Mouse (Mus musculus): ENCODE data around the gene Gm3012.
"Not testable (repeated sequence)": the region's sequence is repeated elsewhere in the genome, so short reads cannot be mapped to it uniquely, and the experiment has no call there.

The Gm3012 gene

DNA sequence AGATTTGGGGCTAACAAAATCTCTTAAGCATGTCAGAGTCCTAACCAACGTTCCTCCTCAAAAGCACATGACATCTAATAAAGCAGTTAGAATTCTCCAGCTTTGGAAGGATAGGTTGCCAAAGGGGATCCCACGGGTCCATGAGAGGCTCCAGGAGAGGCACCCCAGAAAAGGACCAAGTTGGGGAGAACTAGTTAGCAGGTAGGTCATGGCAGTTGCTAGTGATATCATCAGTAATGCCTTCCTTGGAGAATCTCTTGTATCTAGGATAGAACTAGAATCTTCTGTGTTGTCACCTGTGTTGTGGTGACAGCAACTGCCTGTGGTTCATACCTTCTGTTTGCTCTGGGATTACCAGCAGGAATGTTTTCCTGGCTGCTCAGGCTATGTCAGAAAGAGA is at the start of gene Gm3012:
Gene Gm3012 (plus strand): TSS at position 301 of the 400 bp plus-strand sequence.
- not testable (repeated sequence) for DNase-seq (ENCODE audit: low read depth, low spot score)

DNA sequence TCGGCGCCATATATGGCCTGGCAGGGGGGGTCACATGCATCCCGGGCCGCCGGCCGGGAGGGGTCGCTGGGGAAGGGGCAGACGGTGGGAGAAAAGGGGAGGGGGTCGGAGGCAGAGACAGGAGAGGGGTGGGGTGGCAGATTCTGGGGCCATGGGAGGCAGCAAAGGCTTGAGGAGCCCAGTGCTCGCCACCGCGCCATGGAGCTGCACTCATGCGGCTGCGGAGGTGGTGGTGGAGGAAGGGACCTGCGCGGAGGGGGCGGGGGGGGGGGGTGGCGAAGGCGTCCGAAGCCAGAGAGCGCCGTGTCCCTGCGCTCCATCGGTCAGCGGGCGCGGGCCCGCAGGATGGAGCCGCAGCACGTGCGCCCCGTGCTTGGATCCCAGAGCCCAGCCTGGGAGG is 17.4 kb downstream of the Gm3012 start, which contains the start of gene Gm3020:
Gene Gm3020 (plus strand): TSS at position 301 of the 400 bp plus-strand sequence.
- DNase-seq (ENCODE audit: low read depth, low spot score) = not testable (repeated sequence)

DNA sequence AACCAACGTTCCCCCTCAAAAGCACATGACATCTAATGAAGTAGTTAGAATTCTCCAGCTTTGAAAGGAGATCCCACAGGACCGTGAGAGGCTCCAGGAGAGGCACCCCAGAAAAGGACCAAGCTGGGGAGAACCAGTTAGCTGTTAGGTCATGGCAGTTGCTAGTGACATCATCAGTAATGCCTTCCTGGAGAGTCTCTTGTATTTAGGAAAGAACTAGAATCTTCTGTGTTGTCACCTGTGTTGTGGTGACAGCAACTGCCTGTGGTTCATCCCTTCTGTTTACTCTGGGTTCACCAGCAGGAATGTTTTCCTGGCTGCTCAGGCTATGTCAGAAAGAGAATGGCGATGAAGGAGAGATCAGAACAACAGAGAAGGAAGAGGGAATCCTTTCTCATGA is 54.2 kb downstream of the Gm3012 start, which contains the start of gene Gm3043:
Gene Gm3043 (plus strand): TSS at position 301 of the 400 bp plus-strand sequence.
- DNase-seq (ENCODE audit: low read depth, low spot score) = not testable (repeated sequence)
